Mouse (Mus musculus) limb, embryonic 10.5 days (tissue): ENCODE results near the gene Slpi. TPM values are rescaled to one million over a fixed set of nuclear protein-coding genes. Genes with fewer than 3 reads are reported as not detected.

ENCODE experiments used
- DNase-seq: peaks from one replicate; pipeline ENCODE4 v3.0.0-alpha.2; 2017; ENCODE audit warnings: low spot score
- H3K27ac ChIP-seq: fragments of 300-500 bp; sonication (generic); 2 replicates; pipeline ENCODE4 v1.5.1; 2016; ENCODE audit warnings: mild to moderate bottlenecking
- H3K27me3 ChIP-seq: fragments of 300-500 bp; sonication (generic); 2 replicates; pipeline ENCODE4 v1.6.1; 2016; ENCODE audit warnings: low read depth, mild to moderate bottlenecking; ENCODE audit not compliant: poor library complexity, severe bottlenecking
- H3K36me3 ChIP-seq: fragments of 300-500 bp; sonication (generic); 2 replicates; pipeline ENCODE4 v1.6.1; 2016; ENCODE audit warnings: mild to moderate bottlenecking, moderate library complexity
- H3K4me1 ChIP-seq: fragments of 300-500 bp; sonication (generic); 2 replicates; pipeline ENCODE4 v1.6.1; 2016
- H3K4me3 ChIP-seq: fragments of 300-500 bp; sonication (generic); 2 replicates; pipeline ENCODE4 v1.5.1; 2016; ENCODE audit warnings: mild to moderate bottlenecking, moderate library complexity
- H3K9me3 ChIP-seq: fragments of 300-500 bp; sonication (generic); replicated peaks from 2 replicates; pipeline ENCODE4 v1.6.1; 2016; ENCODE audit warnings: mild to moderate bottlenecking
- WGBS: fragments of 180-500 bp; shearing (Covaris S2); methylation state at CpG from one replicate; pipeline ENCODE4 v1.1.7; 2016; 5-methylcytosine and 5-hydroxymethylcytosine counted together
- polyA plus RNA-seq: library from polyadenylated mRNA; unstranded; fragments of >200 nt; fragmentation: Nextera tagmentation; extraction: Ambion mirVana; gene quantifications from 2 replicates; pipeline ENCODE4 v1.2.1, GENCODE M21; 2016

Slpi gene
- polyA plus RNA-seq, 1 experiment from 2014 or later, result not detected

GRCm38 (mm10) chr2:164429881-164430615, 41.2 kb upstream of the Slpi start:
- Histone ChIP-seq H3K27ac (0 out of 2 replicates have a peak overlapping the region, but pooled peaks have one; percentile 26), H3K4me1 (peaks cover 50% of the 10 kb centered on the region)

DNA sequence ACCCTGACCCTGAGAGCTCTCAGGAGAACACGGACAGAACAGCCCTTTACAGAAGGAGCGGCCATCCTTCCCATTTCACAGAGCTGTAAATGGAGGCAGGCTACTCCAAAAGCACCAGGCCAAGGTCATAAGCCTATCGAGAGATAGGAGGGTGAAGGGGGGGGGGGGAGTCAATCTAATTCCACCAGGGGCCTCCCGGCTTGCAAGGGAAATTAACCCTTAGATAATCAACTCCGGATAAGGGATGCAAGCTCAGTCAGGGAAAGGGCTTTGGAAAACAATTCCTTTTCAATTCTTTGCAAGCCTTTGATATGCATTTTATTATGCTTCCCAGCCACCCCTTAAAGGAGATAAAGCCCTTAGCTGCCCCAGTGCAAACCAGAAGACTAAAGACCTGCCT, 39.6 kb upstream of the Slpi start:
- peaks cover 45% of the 10 kb centered on the region for H3K27me3 ChIP-seq
- DNase-seq, result no peak
- peaks cover 41% of the 10 kb centered on the region for H3K4me1 ChIP-seq
- no peak overlapping the region for H3K27ac ChIP-seq
- H3K4me3 ChIP-seq, result no peak overlapping the region
- peaks cover 26% of the 10 kb centered on the region for H3K36me3 ChIP-seq
- H3K9me3 ChIP-seq, result no peaks in the 10 kb centered on the region
- WGBS, result 35% methylated on average over 5 of the region's 5 CpGs

More at GRCm38 (mm10) chr2:164429881-164430615, 41.2 kb upstream of the Slpi start:
- peaks cover 57% of the 10 kb centered on the region for H3K27me3 ChIP-seq
- peaks cover 16% of the 10 kb centered on the region for H3K36me3 ChIP-seq
- no peak for DNase-seq
- no peak overlapping the region for H3K4me3 ChIP-seq
- no peaks in the 10 kb centered on the region for H3K9me3 ChIP-seq
- WGBS, result 36% methylated on average over 15 of the region's 15 CpGs

- Histone ChIP-seq H3K27ac (no peak overlapping the region), H3K9me3 (no peaks in the 10 kb centered on the region), H3K27me3 (peaks cover 43% of the 10 kb centered on the region), H3K4me3 (no peak overlapping the region), H3K4me1 (peaks cover 26% of the 10 kb centered on the region), H3K36me3 (peaks cover 28% of the 10 kb centered on the region)
- DNase-seq, result no peak
- 86% methylated on average over 5 of the region's 5 CpGs for WGBS
These were observed 38.1 kb upstream of the Slpi start for GRCm38 (mm10) chr2:164426952-164427351.

GRCm38 (mm10) chr2:164426121-164426520, 37.2 kb upstream of the Slpi start:
- H3K36me3 ChIP-seq, result peaks cover 28% of the 10 kb centered on the region

GRCm38 (mm10) chr2:164425401-164425800, 36.5 kb upstream of the Slpi start:
- no peak for DNase-seq
- Histone ChIP-seq H3K27me3 (peaks cover 28% of the 10 kb centered on the region), H3K9me3 (no peaks in the 10 kb centered on the region), H3K4me1 (peaks cover 10% of the 10 kb centered on the region), H3K4me3 (no peak overlapping the region), H3K36me3 (peaks cover 28% of the 10 kb centered on the region), H3K27ac (no peak overlapping the region)
- WGBS, result 85% methylated on average over 5 of the region's 5 CpGs

More at GRCm38 (mm10) chr2:164426121-164426520, 37.2 kb upstream of the Slpi start:
- H3K27me3 ChIP-seq, result peaks cover 35% of the 10 kb centered on the region
- WGBS, result 13% methylated on average over 12 of the region's 12 CpGs
- H3K4me3 ChIP-seq, result peak overlapping the region; percentile 24
- peaks cover 18% of the 10 kb centered on the region for H3K4me1 ChIP-seq
- H3K27ac ChIP-seq, result no peak overlapping the region
- no peak for DNase-seq
- H3K9me3 ChIP-seq, result no peaks in the 10 kb centered on the region

- no peak overlapping the region for H3K27ac ChIP-seq
- peaks cover 18% of the 10 kb centered on the region for H3K27me3 ChIP-seq
- H3K4me3 ChIP-seq, result no peak overlapping the region
- no peak for DNase-seq
- H3K4me1 ChIP-seq, result peaks cover 16% of the 10 kb centered on the region
- WGBS, result 90% methylated on average over 8 of the region's 8 CpGs
- H3K9me3 ChIP-seq, result no peaks in the 10 kb centered on the region
- H3K36me3 ChIP-seq, result peaks cover 26% of the 10 kb centered on the region
These were observed 35.5 kb upstream of the Slpi start for GRCm38 (mm10) chr2:164424406-164424805.

DNA sequence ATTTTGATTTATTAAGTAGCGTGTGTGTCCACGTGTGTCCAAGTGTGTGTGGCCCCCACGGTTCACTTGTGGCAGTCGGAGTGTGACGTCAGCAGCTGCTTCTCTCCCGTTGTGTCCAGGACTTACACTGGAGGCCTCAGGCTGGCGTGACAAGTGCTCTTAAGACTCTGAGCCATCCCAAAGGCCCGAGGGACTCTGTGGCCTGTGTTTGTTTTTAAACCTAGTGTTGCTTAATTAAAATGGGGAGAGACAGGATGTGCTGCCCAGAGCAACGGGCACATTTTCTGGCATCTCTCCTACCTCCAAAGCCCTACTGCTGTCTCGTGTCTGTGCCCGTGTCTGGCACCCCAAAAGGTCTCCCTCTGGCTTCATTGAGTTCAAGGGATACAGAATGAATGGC, 34.6 kb upstream of the Slpi start:
- no peak for DNase-seq
- peaks cover 25% of the 10 kb centered on the region for H3K4me1 ChIP-seq
- no peaks in the 10 kb centered on the region for H3K9me3 ChIP-seq
- H3K27me3 ChIP-seq, result peaks cover 8% of the 10 kb centered on the region; the same call in 1 of the 2 replicates
- WGBS, result 94% methylated on average over 11 of the region's 11 CpGs
- H3K36me3 ChIP-seq, result peaks cover 20% of the 10 kb centered on the region
- H3K27ac ChIP-seq, result no peak overlapping the region
- H3K4me3 ChIP-seq, result no peak overlapping the region

DNA sequence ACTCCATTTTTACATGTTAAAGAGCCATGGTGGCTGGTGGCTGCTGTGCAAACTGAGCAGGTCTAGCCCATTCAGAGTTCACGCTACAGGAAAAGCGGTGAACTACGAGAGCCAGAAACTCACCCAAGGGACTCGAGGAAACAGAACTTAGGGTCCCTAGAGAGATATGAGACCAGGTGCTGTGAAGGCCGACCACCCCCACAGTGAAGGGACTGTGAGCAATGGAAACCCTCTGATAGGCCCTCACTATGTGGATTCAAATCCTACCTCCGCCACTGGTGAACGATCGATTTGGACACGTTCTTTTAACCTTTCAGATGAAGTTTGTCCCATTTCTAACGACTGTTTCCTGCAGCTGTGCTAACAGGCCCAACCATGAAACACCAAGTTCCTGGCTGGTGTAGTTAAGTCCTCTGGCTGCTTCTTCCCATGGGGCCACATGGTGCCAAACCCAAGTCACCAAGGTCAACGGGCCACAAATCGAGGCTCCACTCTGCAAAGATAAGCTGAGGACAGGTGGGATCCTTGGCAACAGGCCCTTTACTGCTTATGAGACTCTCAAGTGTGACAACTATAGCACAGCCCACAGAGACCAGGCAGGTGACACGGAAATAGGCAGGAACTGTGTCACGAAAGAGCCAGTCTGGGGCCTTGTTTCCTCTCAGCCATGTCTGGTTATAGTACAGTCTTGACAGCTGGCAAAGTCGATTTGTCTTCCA, 33.9 kb upstream of the Slpi start:
- Histone ChIP-seq H3K9me3 (no peaks in the 10 kb centered on the region), H3K27me3 (peaks cover 2% of the 10 kb centered on the region; the same call in 1 of the 2 replicates), H3K4me3 (no peak overlapping the region), H3K4me1 (peaks cover 30% of the 10 kb centered on the region), H3K27ac (no peak overlapping the region), H3K36me3 (peaks cover 14% of the 10 kb centered on the region)
- DNase-seq, result no peak
- WGBS, result 92% methylated on average over 15 of the region's 15 CpGs

GRCm38 (mm10) chr2:164421979-164422378, 33.1 kb upstream of the Slpi start:
- WGBS, result 85% methylated on average over 8 of the region's 8 CpGs
- DNase-seq, result no peak
- H3K9me3 ChIP-seq, result no peaks in the 10 kb centered on the region
- no peak overlapping the region for H3K4me3 ChIP-seq
- H3K36me3 ChIP-seq, result peaks cover 11% of the 10 kb centered on the region
- no peak overlapping the region for H3K27ac ChIP-seq
- peaks cover 30% of the 10 kb centered on the region for H3K4me1 ChIP-seq
- no peaks in the 10 kb centered on the region for H3K27me3 ChIP-seq

DNA sequence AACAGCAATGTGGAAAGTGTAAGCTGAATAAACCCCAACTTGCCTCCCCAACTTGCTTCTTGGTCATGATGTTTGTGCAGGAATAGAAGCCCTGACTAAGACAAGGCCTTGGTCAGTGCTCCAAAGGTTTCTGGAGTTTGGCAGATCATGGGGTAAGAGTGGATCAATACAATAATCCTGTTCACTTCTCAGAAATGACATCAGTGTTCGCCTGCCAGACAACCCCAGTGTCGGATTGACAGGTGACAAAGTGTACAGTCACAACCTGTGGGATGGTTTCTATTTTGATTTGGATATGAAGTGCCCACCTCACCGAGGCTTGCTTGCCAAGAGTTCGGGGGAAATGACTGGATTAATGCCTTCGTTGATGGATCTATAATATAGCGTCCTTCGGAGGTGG, 32.4 kb upstream of the Slpi start:
- H3K27me3 ChIP-seq, result no peaks in the 10 kb centered on the region
- no peak overlapping the region for H3K27ac ChIP-seq
- H3K9me3 ChIP-seq, result no peaks in the 10 kb centered on the region
- peaks cover 11% of the 10 kb centered on the region for H3K36me3 ChIP-seq
- DNase-seq, result no peak
- no peak overlapping the region for H3K4me3 ChIP-seq
- WGBS, result 90% methylated on average over 7 of the region's 7 CpGs
- peaks cover 30% of the 10 kb centered on the region for H3K4me1 ChIP-seq

DNA sequence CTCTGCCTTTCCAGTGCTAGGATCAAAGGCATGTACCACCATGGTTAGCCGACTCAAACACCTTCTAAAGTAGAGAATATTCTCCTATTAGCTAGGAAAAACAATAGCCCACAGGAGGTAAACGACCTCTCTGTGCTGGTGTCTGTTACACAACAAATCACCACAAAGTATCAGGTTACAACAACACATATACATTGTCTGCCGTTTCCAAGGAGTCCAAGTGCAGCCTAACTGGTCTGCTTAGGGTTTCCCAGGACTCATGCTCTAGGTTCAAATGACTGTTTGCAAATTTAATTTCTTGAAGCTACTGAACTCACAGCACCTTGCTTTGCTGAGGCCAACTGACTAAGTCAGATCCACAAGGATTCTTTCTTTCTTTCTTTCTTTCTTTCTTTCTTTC, 30.6 kb upstream of the Slpi start:
- Histone ChIP-seq H3K4me1 (peaks cover 23% of the 10 kb centered on the region), H3K27me3 (peaks cover 15% of the 10 kb centered on the region), H3K4me3 (no peak overlapping the region), H3K36me3 (peaks cover 11% of the 10 kb centered on the region), H3K27ac (peak overlapping the region; percentile 50; the same call in 1 of the 2 replicates), H3K9me3 (no peaks in the 10 kb centered on the region)
- WGBS, result 4% methylated on average over 3 of the region's 3 CpGs
- no peak for DNase-seq

DNA sequence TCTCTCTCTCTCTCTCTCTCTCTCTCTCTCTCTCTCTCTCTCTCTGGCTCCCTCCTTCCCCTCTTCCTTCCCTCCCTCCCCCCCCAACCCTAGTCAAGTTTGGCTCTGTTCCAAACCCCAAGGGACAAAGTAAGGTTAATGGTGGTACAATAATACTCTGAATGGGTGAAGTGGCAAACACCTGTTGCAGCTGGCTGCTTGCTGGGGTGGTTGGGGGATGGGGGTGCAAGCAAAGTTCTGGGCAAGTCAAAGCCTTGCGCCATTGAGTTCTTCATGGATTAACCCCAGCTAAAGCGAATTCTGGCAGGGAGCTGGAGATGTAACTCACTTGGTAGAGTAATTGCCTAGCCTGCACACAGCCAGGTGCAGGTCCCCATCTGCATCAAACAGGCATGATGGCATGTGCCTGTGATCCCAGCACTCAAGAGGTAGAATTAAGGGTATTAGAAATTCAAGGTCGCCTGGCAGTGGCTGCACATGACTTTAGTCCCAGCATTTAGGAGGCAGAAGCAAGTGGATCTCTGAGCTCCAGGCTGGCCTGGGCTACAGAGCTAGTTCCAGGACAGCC, 29.5 kb upstream of the Slpi start:
- DNase-seq, result no peak
- peaks cover 31% of the 10 kb centered on the region for H3K4me1 ChIP-seq
- 0 out of 2 replicates have a peak overlapping the region, but pooled peaks have one; percentile 50 for H3K27ac ChIP-seq
- H3K9me3 ChIP-seq, result no peaks in the 10 kb centered on the region
- H3K36me3 ChIP-seq, result peaks cover 1% of the 10 kb centered on the region; the same call in 1 of the 2 replicates
- peaks cover 26% of the 10 kb centered on the region for H3K27me3 ChIP-seq
- 33% methylated on average over 3 of the region's 3 CpGs for WGBS
- H3K4me3 ChIP-seq, result no peak overlapping the region

DNA sequence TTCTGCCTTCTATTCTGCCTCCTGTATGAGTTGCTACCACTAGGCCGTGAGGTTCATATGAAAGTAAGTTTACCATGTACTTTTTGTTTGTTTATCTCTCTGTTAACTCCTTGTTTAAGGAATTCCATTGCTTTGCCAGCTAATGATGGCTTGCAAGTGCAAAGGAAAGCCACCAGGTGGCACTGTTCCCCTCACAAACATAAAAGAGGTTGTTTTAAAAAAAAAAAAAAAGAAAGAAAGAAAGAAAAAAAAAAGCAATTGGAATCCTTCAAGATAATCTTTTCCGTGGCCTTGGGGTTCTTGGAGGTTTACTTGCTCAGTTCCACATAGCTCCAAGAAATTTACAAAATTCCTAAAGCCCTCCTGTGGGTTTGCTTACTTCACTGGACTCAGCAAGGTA, 28.3 kb upstream of the Slpi start:
- Histone ChIP-seq H3K36me3 (no peaks in the 10 kb centered on the region), H3K4me1 (peaks cover 31% of the 10 kb centered on the region), H3K27ac (no peak overlapping the region), H3K9me3 (no peaks in the 10 kb centered on the region), H3K4me3 (no peak overlapping the region), H3K27me3 (peaks cover 38% of the 10 kb centered on the region)
- WGBS, result 2% methylated on average over 2 of the region's 2 CpGs
- peak; percentile 52 for DNase-seq
